Mouse (Mus musculus) small intestine, adult 2 months (tissue): ENCODE results near the gene Coil.

ENCODE experiments used
- CTCF ChIP-seq: fragments of 200-500 bp; IDR thresholded peaks from 2 replicates; pipeline ENCODE4 v1.5.1; 2012; ENCODE audit warnings: low read depth, mild to moderate bottlenecking, control low read depth, inconsistent platforms, low read length, moderate library complexity, mixed read lengths; ENCODE audit not compliant: insufficient replicate concordance, insufficient read length; ENCODE audit errors: extremely low read depth
- POLR2A ChIP-seq: fragments of 200-500 bp; IDR thresholded peaks from 2 replicates; pipeline ENCODE4 v1.6.1; 2012; ENCODE audit warnings: low read depth, mild to moderate bottlenecking, control low read depth, inconsistent platforms, low read length, moderate library complexity

- TF ChIP-seq CTCF: no peak
- no peak for TF ChIP-seq POLR2A
Observed at GRCm38 (mm10) chr11:89012241-89012640, 42.2 kb downstream of the Coil start.
